Mouse (Mus musculus) macrophage (primary cell): ENCODE data around the gene Fam169b. TPM values are rescaled to one million over a fixed set of nuclear protein-coding genes. Genes with fewer than 3 reads are reported as not detected.

Experiments used
- H3K27ac ChIP-seq: fragments of 350-480 bp; formaldehyde crosslinking; 2 replicates; pipeline ENCODE4 v1.9.0; 2021
- H3K36me3 ChIP-seq: fragments of 350-480 bp; formaldehyde crosslinking; 2 replicates; pipeline ENCODE4 v1.9.0; 2021; ENCODE audit errors: inconsistent target
- H3K4me3 ChIP-seq: fragments of 350-480 bp; formaldehyde crosslinking; 2 replicates; pipeline ENCODE4 v1.9.0; 2021; ENCODE audit errors: inconsistent target
- H3K79me2 ChIP-seq: fragments of 350-480 bp; formaldehyde crosslinking; 2 replicates; pipeline ENCODE4 v1.9.0; 2021; ENCODE audit errors: inconsistent target
- WGBS: methylation state at CpG from one replicate; pipeline ENCODE4 v1.1.7; 2026; ENCODE audit warnings: inconsistent platforms; ENCODE audit not compliant: missing documents; 5-methylcytosine and 5-hydroxymethylcytosine counted together
- polyA plus RNA-seq: library from polyadenylated mRNA; stranded (reverse); fragments of 250-400 nt; gene quantifications from 3 replicates; pipeline ENCODE4 v1.2.4, GENCODE M21; 2018; ENCODE audit warnings: inconsistent platforms

Gene Fam169b
- polyA plus RNA-seq, 1 experiment from 2014 or later = 0.32 TPM

- Histone ChIP-seq H3K27ac (no peak overlapping the region), H3K4me3 (no peak overlapping the region), H3K79me2 (no peaks in the 10 kb centered on the region), H3K36me3 (no peaks in the 10 kb centered on the region)
- WGBS = 98% methylated on average over 3 of the region's 3 CpGs
Observed at GRCm38 (mm10) chr7:68250902-68251301, 22.7 kb upstream of the Fam169b start.

- WGBS = 42% methylated on average over 2 of the region's 2 CpGs
Observed at GRCm38 (mm10) chr7:68257767-68258166, 15.9 kb upstream of the Fam169b start.

GRCm38 (mm10) chr7:68258326-68259150 lies 15.1 kb upstream of the Fam169b start:
- Histone ChIP-seq H3K36me3 (no peaks in the 10 kb centered on the region), H3K4me3 (no peak overlapping the region), H3K79me2 (no peaks in the 10 kb centered on the region), H3K27ac (no peak overlapping the region)
- 85% methylated on average over 17 of the region's 17 CpGs for WGBS

More at GRCm38 (mm10) chr7:68257767-68258166, 15.9 kb upstream of the Fam169b start:
- H3K36me3 ChIP-seq = no peaks in the 10 kb centered on the region
- H3K79me2 ChIP-seq = no peaks in the 10 kb centered on the region
- no peak overlapping the region for H3K27ac ChIP-seq
- H3K4me3 ChIP-seq = no peak overlapping the region

- WGBS = 85% methylated on average over 6 of the region's 6 CpGs
- Histone ChIP-seq H3K27ac (no peak overlapping the region), H3K4me3 (no peak overlapping the region), H3K36me3 (no peaks in the 10 kb centered on the region), H3K79me2 (no peaks in the 10 kb centered on the region)
Observed at GRCm38 (mm10) chr7:68259523-68260081, 14.0 kb upstream of the Fam169b start.

GRCm38 (mm10) chr7:68262612-68263200 lies 10.9 kb upstream of the Fam169b start:
- Histone ChIP-seq H3K27ac (no peak overlapping the region), H3K4me3 (no peak overlapping the region), H3K79me2 (no peaks in the 10 kb centered on the region), H3K36me3 (no peaks in the 10 kb centered on the region)
- WGBS = 67% methylated on average over 8 of the region's 8 CpGs

- Histone ChIP-seq H3K79me2 (no peaks in the 10 kb centered on the region), H3K36me3 (no peaks in the 10 kb centered on the region), H3K4me3 (no peak overlapping the region), H3K27ac (no peak overlapping the region)
- 86% methylated on average over 7 of the region's 8 CpGs for WGBS
Observed at GRCm38 (mm10) chr7:68263346-68264027, 10.2 kb upstream of the Fam169b start.

GRCm38 (mm10) chr7:68264028-68264453 lies 9.6 kb upstream of the Fam169b start, which contains the start of gene Pgpep1l:
TSS of gene Pgpep1l (minus strand) at chr7:68264233.
- no peaks in the 10 kb centered on the region for H3K36me3 ChIP-seq
- H3K79me2 ChIP-seq = no peaks in the 10 kb centered on the region
- no peak within 1 kb of the TSS for H3K27ac ChIP-seq
- H3K4me3 ChIP-seq = no peak within 1 kb of the TSS
- WGBS = 47% methylated on average over 25 of the region's 25 CpGs

GRCm38 (mm10) chr7:68264531-68264930 lies 9.1 kb upstream of the Fam169b start:
- no peaks in the 10 kb centered on the region for H3K79me2 ChIP-seq
- H3K27ac ChIP-seq = no peak overlapping the region
- WGBS = 20% methylated on average over 14 of the region's 14 CpGs
- no peaks in the 10 kb centered on the region for H3K36me3 ChIP-seq
- H3K4me3 ChIP-seq = no peak overlapping the region

- no peak overlapping the region for H3K27ac ChIP-seq
Observed at GRCm38 (mm10) chr7:68265391-68265790, 8.2 kb upstream of the Fam169b start.

GRCm38 (mm10) chr7:68266691-68267090 lies 6.9 kb upstream of the Fam169b start:
- no peaks in the 10 kb centered on the region for H3K36me3 ChIP-seq
- H3K79me2 ChIP-seq = no peaks in the 10 kb centered on the region
- no peak overlapping the region for H3K27ac ChIP-seq
- H3K4me3 ChIP-seq = no peak overlapping the region
- WGBS = 50% methylated on average over 6 of the region's 6 CpGs

More at GRCm38 (mm10) chr7:68265391-68265790, 8.2 kb upstream of the Fam169b start:
- no peaks in the 10 kb centered on the region for H3K36me3 ChIP-seq
- 79% methylated on average over 7 of the region's 7 CpGs for WGBS
- H3K79me2 ChIP-seq = no peaks in the 10 kb centered on the region
- no peak overlapping the region for H3K4me3 ChIP-seq

- no peaks in the 10 kb centered on the region for H3K79me2 ChIP-seq
- no peak overlapping the region for H3K4me3 ChIP-seq
- no peak overlapping the region for H3K27ac ChIP-seq
- 88% methylated on average over 4 of the region's 4 CpGs for WGBS
- H3K36me3 ChIP-seq = no peaks in the 10 kb centered on the region
Observed at GRCm38 (mm10) chr7:68270551-68270950, 3.1 kb upstream of the Fam169b start.

- Histone ChIP-seq H3K79me2 (no peaks in the 10 kb centered on the region), H3K36me3 (no peaks in the 10 kb centered on the region), H3K27ac (no peak overlapping the region), H3K4me3 (no peak overlapping the region)
- 93% methylated on average over 5 of the region's 6 CpGs for WGBS
Observed at GRCm38 (mm10) chr7:68271816-68272215, 1.8 kb upstream of the Fam169b start.

- no peak overlapping the region for H3K4me3 ChIP-seq
- no peak overlapping the region for H3K27ac ChIP-seq
- WGBS = 94% methylated on average over 10 of the region's 10 CpGs
- no peaks in the 10 kb centered on the region for H3K36me3 ChIP-seq
- H3K79me2 ChIP-seq = no peaks in the 10 kb centered on the region
Observed at GRCm38 (mm10) chr7:68272607-68273006, 1.0 kb upstream of the Fam169b start.

- Histone ChIP-seq H3K4me3 (no peak overlapping the region), H3K27ac (no peak overlapping the region), H3K79me2 (no peaks in the 10 kb centered on the region), H3K36me3 (no peaks in the 10 kb centered on the region)
- WGBS = 95% methylated on average over 2 of the region's 2 CpGs
Observed at GRCm38 (mm10) chr7:68274218-68274617, 579 bp downstream of the Fam169b start.
